Mouse (Mus musculus) embryo, embryonic 9.5 days (tissue): ENCODE results near the gene Itga5.

Experiments used
- DNase-seq: peaks from one replicate; pipeline ENCODE4 v3.0.0-alpha.2; 2017; ENCODE audit errors: extremely low spot score

The Itga5 gene

DNA sequence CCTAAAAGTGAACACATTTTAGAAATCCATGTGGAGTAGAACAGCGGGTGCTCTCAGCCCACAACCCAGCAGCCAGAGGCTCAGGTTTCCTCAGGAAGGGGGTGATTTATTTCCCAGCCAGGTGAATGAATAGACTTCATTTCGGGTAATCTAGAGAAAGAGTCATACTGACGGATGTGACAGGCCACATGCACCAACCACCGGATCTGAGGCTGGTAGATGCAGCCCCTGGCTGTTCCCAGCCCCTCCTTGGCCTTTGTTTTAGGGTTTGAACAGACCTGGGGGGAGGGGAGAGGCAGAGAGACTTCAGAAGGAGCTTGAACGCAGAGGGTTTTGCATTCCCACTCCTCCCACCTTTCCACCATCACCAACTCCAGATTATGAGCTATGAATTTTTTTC lies 70.7 kb downstream of the Itga5 start:
- peak; percentile 65 for DNase-seq

DNA sequence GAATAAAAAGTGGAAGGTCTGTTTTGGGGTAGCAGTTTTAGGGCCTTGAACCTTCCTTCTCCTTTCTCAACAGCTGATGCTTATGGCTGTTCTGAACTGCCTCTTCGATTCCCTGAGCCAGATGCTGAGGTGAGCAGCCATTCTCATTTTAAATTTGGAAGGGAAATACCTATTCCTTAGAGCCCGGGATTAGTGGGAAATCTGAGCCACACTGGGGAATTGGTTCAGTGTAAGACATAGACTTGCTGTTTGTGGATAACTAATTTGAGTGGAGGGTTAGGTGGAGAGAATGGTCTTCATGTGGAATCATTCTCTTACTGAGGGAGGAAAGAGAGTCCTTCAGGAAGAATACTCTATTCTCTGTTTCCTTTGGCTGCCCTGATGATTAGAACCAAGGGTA lies 71.9 kb downstream of the Itga5 start:
- DNase-seq, result no peak
